Mouse (Mus musculus): ENCODE results near the gene Fbxo39. TPM values are rescaled to one million over a fixed set of nuclear protein-coding genes. Genes with fewer than 3 reads are reported as not detected.
A peak's percentile ranks its signal among the peaks of the same experiment; 100 is the strongest.

Fbxo39 gene
- total RNA-seq (2014; rRNA removed) (not detected in 2 replicates), polyA plus RNA-seq (2012; rRNA removed) (not detected in 2 replicates)

DNA sequence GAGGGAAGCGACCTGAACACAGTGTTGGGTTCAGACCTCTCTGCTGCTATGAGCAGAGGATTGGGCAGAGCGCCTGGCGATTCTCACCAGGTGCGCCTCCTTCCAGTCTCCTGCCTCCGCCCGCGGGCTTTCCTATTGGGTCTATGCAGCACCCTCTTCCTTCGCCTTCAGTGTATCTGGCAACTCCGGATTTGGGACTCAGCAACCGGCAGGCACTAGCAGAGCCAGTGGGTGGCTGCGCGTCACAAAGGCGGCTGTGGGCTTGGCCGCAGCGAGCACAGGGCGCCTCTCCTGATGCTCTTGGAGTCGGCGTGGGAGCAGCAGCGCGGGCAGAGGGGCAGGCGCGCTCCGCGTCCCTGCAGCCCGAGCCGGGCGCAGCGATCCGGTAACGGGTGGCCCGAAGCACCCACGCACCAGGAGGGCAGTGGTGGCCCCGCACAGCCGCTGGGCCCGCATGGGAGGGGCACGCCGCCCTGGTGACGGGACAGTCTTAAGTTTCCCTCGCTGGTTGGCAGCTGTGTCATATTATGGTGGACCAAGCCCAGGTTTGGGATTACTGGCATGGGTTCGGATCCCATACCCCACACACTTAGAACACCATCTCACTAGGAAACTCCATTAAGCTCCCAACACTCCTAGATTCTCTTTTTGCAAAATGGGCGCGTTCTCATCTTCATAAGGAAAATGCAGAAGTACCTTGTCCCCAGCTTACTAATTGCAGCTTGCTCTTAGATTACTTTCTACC, at the start of gene Fbxo39:
Gene Fbxo39, plus strand, starts transcription at position 294 of the 745 bp plus-strand sequence.
- WGBS: 14% methylated on average over 42 of the region's 42 CpGs
- H3K36me3 ChIP-seq (ENCODE audit: control insufficient read depth, insufficient read depth, low read length): peaks cover 1% of the 10 kb centered on the region; the same call in 1 of the 2 replicates
- TF ChIP-seq POLR2A (IDR thresholded peaks at IDR 0.05; ENCODE audit: extremely low read depth, insufficient read depth, low read length) (no peak), CTCF (IDR thresholded peaks at IDR 0.05; ENCODE audit: low read depth, low read length) (no peak)
- peaks cover 3% of the 10 kb centered on the region; the same call in 1 of the 2 replicates for H3K27me3 ChIP-seq (ENCODE audit: control insufficient read depth, insufficient read depth, low read length)
- no peak within 1 kb of the TSS for H3K9ac ChIP-seq (ENCODE audit: low read depth, low read length)
- H3K4me1 ChIP-seq (ENCODE audit: control insufficient read depth, insufficient read depth, low read length): no peaks in the 10 kb centered on the region
- no peak for DNase-seq (ENCODE audit: extremely low read depth, low read depth, low spot score)
- no peaks in the 10 kb centered on the region for H3K79me2 ChIP-seq (ENCODE audit: control insufficient read depth, insufficient read depth, low read length)
- H3K27ac ChIP-seq (replicated peaks; ENCODE audit: insufficient read depth, low read depth, low read length): no peak within 1 kb of the TSS
- H3K4me3 ChIP-seq (ENCODE audit: insufficient read depth, low read depth, low read length): no peak within 1 kb of the TSS

DNA sequence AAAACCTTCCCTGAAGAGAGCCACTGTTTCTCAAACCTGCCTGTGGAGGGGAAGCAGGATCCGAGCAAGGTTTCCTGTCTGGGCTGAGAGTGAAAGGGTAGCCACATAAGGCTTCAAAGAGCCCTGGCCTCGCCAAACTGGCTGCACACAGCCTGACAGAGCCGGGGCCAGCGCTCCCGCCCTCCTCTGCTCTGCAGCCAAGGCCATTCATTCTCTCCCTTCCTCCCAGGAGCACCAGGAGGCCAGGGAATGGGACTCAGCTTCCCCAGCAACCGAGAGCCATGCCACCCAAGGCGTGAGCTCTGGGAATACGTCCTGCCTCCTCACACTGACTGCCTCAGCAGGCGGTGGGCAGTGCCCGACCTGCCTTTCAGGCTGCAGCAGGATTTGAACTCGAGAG, 48.8 kb upstream of the Fbxo39 start:
- H3K79me2 ChIP-seq (ENCODE audit: control insufficient read depth, insufficient read depth, low read length): no peaks in the 10 kb centered on the region
- 21% methylated on average over 11 of the region's 11 CpGs for WGBS
- no peak overlapping the region for H3K27ac ChIP-seq (replicated peaks; ENCODE audit: insufficient read depth, low read depth, low read length)
- TF ChIP-seq CTCF (IDR thresholded peaks at IDR 0.05; ENCODE audit: low read depth, low read length) (no peak), POLR2A (IDR thresholded peaks at IDR 0.05; ENCODE audit: extremely low read depth, insufficient read depth, low read length) (no peak)
- no peaks in the 10 kb centered on the region for H3K27me3 ChIP-seq (ENCODE audit: control insufficient read depth, insufficient read depth, low read length)
- no peaks in the 10 kb centered on the region; the same call in 1 of the 2 replicates for H3K4me1 ChIP-seq (ENCODE audit: control insufficient read depth, insufficient read depth, low read length)
- no peak for DNase-seq (ENCODE audit: extremely low read depth, low read depth, low spot score)
- no peaks in the 10 kb centered on the region for H3K36me3 ChIP-seq (ENCODE audit: control insufficient read depth, insufficient read depth, low read length)
- no peak overlapping the region for H3K4me3 ChIP-seq (ENCODE audit: insufficient read depth, low read depth, low read length)
- H3K9ac ChIP-seq (ENCODE audit: low read depth, low read length): no peak overlapping the region

DNA sequence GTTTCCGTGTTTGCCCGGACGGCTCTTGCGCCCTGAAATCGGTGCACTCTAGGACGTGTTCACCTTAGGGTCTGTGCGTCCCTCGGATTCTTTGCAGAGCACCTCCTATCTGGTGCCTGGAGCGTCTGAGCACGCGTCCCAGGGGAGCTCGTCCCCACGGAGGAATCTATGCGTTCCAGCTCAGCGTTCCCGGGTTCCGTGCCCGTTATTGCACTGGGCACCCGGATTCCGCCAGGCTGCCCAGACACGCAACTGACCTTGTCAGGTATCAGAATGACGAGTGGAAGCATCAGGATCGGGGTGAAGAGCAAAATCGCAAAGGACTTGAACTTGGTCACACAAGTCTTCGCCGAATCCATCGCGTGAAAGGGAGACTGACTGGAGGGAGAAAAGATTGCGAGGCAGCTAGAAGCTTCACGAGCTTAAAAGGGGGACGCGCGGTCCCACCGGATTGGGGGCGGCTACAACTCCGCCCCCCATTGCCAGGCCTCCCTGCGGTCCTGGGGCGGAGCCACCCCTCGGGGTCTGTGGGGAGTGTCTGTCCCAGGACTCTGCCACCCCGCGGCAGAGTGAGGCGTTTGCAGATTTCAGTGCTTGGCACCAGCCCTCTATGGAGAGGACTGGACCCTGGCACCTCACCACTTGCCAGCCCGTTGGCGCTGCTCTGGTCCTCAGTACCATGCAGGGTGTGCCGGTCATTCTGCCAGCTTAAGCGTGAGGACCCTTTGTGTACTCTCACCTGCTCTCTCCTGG, 47.9 kb upstream of the Fbxo39 start:
- 2% methylated on average over 46 of the region's 46 CpGs for WGBS
- Histone ChIP-seq H3K27me3 (ENCODE audit: control insufficient read depth, insufficient read depth, low read length) (no peaks in the 10 kb centered on the region), H3K4me1 (ENCODE audit: control insufficient read depth, insufficient read depth, low read length) (no peaks in the 10 kb centered on the region; the same call in 1 of the 2 replicates), H3K4me3 (ENCODE audit: insufficient read depth, low read depth, low read length) (peak overlapping the region; percentile 58), H3K27ac (replicated peaks; ENCODE audit: insufficient read depth, low read depth, low read length) (no peak overlapping the region), H3K36me3 (ENCODE audit: control insufficient read depth, insufficient read depth, low read length) (no peaks in the 10 kb centered on the region), H3K79me2 (ENCODE audit: control insufficient read depth, insufficient read depth, low read length) (no peaks in the 10 kb centered on the region), H3K9ac (ENCODE audit: low read depth, low read length) (peak overlapping the region; percentile 24)
- TF ChIP-seq CTCF (IDR thresholded peaks at IDR 0.05; ENCODE audit: low read depth, low read length): peak; percentile 78
- no peak for TF ChIP-seq POLR2A (IDR thresholded peaks at IDR 0.05; ENCODE audit: extremely low read depth, insufficient read depth, low read length)
- DNase-seq (ENCODE audit: extremely low read depth, low read depth, low spot score): peak; percentile 67

DNA sequence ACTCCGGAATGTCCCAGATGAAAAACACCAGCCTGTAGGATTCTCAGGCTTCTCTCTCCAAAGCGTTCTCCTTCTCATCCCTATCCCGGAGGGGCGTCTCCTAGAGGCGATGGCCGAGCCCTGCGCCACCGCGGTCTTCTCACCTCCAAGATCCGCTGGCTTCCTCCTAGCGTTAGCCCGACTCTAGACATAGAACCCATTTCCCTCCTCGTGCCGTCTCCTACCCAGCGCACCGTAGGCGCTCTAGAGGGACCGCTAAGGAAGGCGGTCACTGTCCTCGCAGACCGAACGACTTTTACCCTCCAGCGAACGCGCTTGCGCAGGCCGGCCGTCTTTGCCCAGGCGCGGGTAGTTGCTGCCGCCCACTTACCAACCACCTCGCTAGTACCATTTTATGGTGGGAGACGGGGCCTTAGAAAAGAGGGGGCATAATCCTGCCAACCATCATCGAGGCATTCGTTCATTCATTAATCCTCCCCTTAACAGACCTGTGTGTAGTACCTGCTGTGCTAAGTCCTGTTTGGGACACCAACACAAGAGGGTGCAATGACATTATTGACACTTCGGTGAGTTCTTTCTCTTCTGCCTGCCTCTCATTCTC, 47.2 kb upstream of the Fbxo39 start, which contains the start of gene Slc13a5:
Gene Slc13a5, minus strand, starts transcription at position 263 of the 601 bp plus-strand sequence.
- TF ChIP-seq CTCF (IDR thresholded peaks at IDR 0.05; ENCODE audit: low read depth, low read length) (no peak; the same call in 1 of the 2 replicates), POLR2A (IDR thresholded peaks at IDR 0.05; ENCODE audit: extremely low read depth, insufficient read depth, low read length) (no peak)
- no peak within 1 kb of the TSS for H3K27ac ChIP-seq (replicated peaks; ENCODE audit: insufficient read depth, low read depth, low read length)
- peak within 1 kb of the TSS; percentile 38 for H3K9ac ChIP-seq (ENCODE audit: low read depth, low read length)
- peak within 1 kb of the TSS; percentile 58 for H3K4me3 ChIP-seq (ENCODE audit: insufficient read depth, low read depth, low read length)
- H3K4me1 ChIP-seq (ENCODE audit: control insufficient read depth, insufficient read depth, low read length): no peaks in the 10 kb centered on the region; the same call in 1 of the 2 replicates
- H3K27me3 ChIP-seq (ENCODE audit: control insufficient read depth, insufficient read depth, low read length): no peaks in the 10 kb centered on the region
- WGBS: 4% methylated on average over 36 of the region's 36 CpGs
- no peaks in the 10 kb centered on the region for H3K36me3 ChIP-seq (ENCODE audit: control insufficient read depth, insufficient read depth, low read length)
- H3K79me2 ChIP-seq (ENCODE audit: control insufficient read depth, insufficient read depth, low read length): no peaks in the 10 kb centered on the region
- peak; percentile 37 for DNase-seq (ENCODE audit: extremely low read depth, low read depth, low spot score)

DNA sequence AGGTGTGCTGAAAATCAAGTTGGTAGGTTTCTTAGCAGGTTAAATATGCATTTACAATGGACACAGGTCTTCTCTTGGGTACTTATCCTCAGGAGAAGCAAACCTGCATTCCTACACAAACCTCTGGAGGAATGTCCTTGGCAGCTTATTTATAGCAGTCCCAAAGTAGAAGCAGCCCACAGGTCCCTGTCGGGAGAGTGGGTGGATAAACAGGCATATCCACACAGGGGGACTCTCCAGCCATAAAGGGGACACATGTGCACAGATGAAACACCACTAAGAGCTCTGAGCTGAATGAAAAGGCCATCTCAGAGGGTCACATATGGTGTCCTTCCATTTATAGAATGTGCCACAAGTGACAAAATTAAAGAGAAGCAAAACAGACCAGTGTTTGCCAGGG, 42.5 kb upstream of the Fbxo39 start:
- Histone ChIP-seq H3K36me3 (ENCODE audit: control insufficient read depth, insufficient read depth, low read length) (no peaks in the 10 kb centered on the region), H3K9ac (ENCODE audit: low read depth, low read length) (no peak overlapping the region), H3K4me1 (ENCODE audit: control insufficient read depth, insufficient read depth, low read length) (no peaks in the 10 kb centered on the region; the same call in 1 of the 2 replicates), H3K27me3 (ENCODE audit: control insufficient read depth, insufficient read depth, low read length) (no peaks in the 10 kb centered on the region), H3K79me2 (ENCODE audit: control insufficient read depth, insufficient read depth, low read length) (no peaks in the 10 kb centered on the region), H3K4me3 (ENCODE audit: insufficient read depth, low read depth, low read length) (no peak overlapping the region), H3K27ac (replicated peaks; ENCODE audit: insufficient read depth, low read depth, low read length) (no peak overlapping the region)
- WGBS: 52% methylated on average over 1 of the region's 1 CpGs
- TF ChIP-seq POLR2A (IDR thresholded peaks at IDR 0.05; ENCODE audit: extremely low read depth, insufficient read depth, low read length) (no peak), CTCF (IDR thresholded peaks at IDR 0.05; ENCODE audit: low read depth, low read length) (no peak)
- no peak for DNase-seq (ENCODE audit: extremely low read depth, low read depth, low spot score)

Measured in liver, adult 2 months (tissue).